Mouse (Mus musculus) limb, embryonic 11.5 days (tissue): ENCODE measurements around the gene Lrba. TPM values are rescaled to one million over a fixed set of nuclear protein-coding genes. Genes with fewer than 3 reads are reported as not detected.
A peak's percentile ranks its signal among the peaks of the same experiment; 100 is the strongest.

ENCODE experiments used
- ATAC-seq: fragments of 200-750 bp; cut with Nextera tagmentation; 2 replicates; pipeline ENCODE4 v1.8.0; 2017; ENCODE audit warnings: low read depth; ENCODE audit not compliant: insufficient number of reproducible peaks, low FRiP score, low TSS enrichment
- DNase-seq: peaks from one replicate; pipeline ENCODE4 v3.0.0-alpha.2; 2015; ENCODE audit warnings: low spot score
- H3K27ac ChIP-seq: fragments of 300-500 bp; sonication (generic); replicated peaks from 2 replicates; pipeline ENCODE4 v1.5.1; 2014; ENCODE audit warnings: low read depth, mild to moderate bottlenecking, low read length
- H3K27me3 ChIP-seq: fragments of 300-500 bp; sonication (generic); 2 replicates; pipeline ENCODE4 v1.6.1; 2014; ENCODE audit warnings: mild to moderate bottlenecking, low read length, mixed read lengths; ENCODE audit not compliant: control insufficient read depth, insufficient read depth
- H3K36me3 ChIP-seq: fragments of 300-500 bp; sonication (generic); 2 replicates; pipeline ENCODE4 v1.6.1; 2014; ENCODE audit warnings: mild to moderate bottlenecking, low read length, moderate library complexity, mixed read lengths; ENCODE audit not compliant: control insufficient read depth, insufficient read depth
- H3K4me1 ChIP-seq: fragments of 300-500 bp; sonication (generic); 2 replicates; pipeline ENCODE4 v1.6.1; 2014; ENCODE audit warnings: low read length, mixed read lengths; ENCODE audit not compliant: control insufficient read depth, insufficient read depth
- H3K4me2 ChIP-seq: fragments of 300-500 bp; sonication (generic); 2 replicates; pipeline ENCODE4 v1.6.1; 2014; ENCODE audit warnings: low read depth, mild to moderate bottlenecking, moderate library complexity; ENCODE audit not compliant: severe bottlenecking
- H3K4me3 ChIP-seq: fragments of 300-500 bp; sonication (generic); 2 replicates; pipeline ENCODE4 v1.5.1; 2014; ENCODE audit warnings: low read depth, low read length
- H3K9ac ChIP-seq: fragments of 300-500 bp; sonication (generic); 2 replicates; pipeline ENCODE4 v1.6.1; 2014; ENCODE audit warnings: mild to moderate bottlenecking, low read length
- H3K9me3 ChIP-seq: fragments of 300-500 bp; sonication (generic); 2 replicates; pipeline ENCODE4 v1.6.1; 2016; ENCODE audit warnings: low read length; ENCODE audit not compliant: control insufficient read depth
- WGBS: fragments of 180-500 bp; shearing (Covaris S2); extraction: QIAGEN DNeasy Blood & Tissue Kit; methylation state at CpG from one replicate; pipeline ENCODE4 v1.1.7; 2014; 5-methylcytosine and 5-hydroxymethylcytosine counted together
- polyA plus RNA-seq: library from polyadenylated mRNA; unstranded; fragments of >200 nt; fragmentation: Nextera tagmentation; extraction: Ambion mirVana; gene quantifications from 2 replicates; pipeline ENCODE4 v1.2.1, GENCODE M21; 2014

Lrba gene
- polyA plus RNA-seq, 1 experiment from 2014 or later: 11.9 TPM

- ATAC-seq: peak; percentile 13; the same call in 1 of the 2 replicates
- H3K9ac ChIP-seq: no peak overlapping the region
Measured at GRCm38 (mm10) chr3:86539555-86540168, 315.2 kb downstream of the Lrba start.

GRCm38 (mm10) chr3:86541074-86541614 lies 316.7 kb downstream of the Lrba start:
- H3K9ac ChIP-seq: no peak overlapping the region
- H3K27me3 ChIP-seq: no peaks in the 10 kb centered on the region
- DNase-seq (no peak), ATAC-seq (no peak)
- peaks cover 23% of the 10 kb centered on the region for H3K4me1 ChIP-seq
- 70% methylated on average over 4 of the region's 4 CpGs for WGBS
- peak overlapping the region; percentile 42; the same call in 1 of the 2 replicates for H3K27ac ChIP-seq
- peak overlapping the region; percentile 22; the same call in 1 of the 2 replicates for H3K4me2 ChIP-seq
- no peak overlapping the region for H3K4me3 ChIP-seq
- no peaks in the 10 kb centered on the region for H3K9me3 ChIP-seq
- no peaks in the 10 kb centered on the region for H3K36me3 ChIP-seq

More at GRCm38 (mm10) chr3:86539555-86540168, 315.2 kb downstream of the Lrba start:
- Histone ChIP-seq H3K4me3 (no peak overlapping the region), H3K9me3 (no peaks in the 10 kb centered on the region), H3K4me2 (peak overlapping the region; percentile 25; the same call in 1 of the 2 replicates), H3K36me3 (no peaks in the 10 kb centered on the region), H3K27ac (peak overlapping the region; percentile 85), H3K27me3 (no peaks in the 10 kb centered on the region), H3K4me1 (peaks cover 23% of the 10 kb centered on the region)
- DNase-seq: peak; percentile 59
- 37% methylated on average over 11 of the region's 11 CpGs for WGBS

GRCm38 (mm10) chr3:86541863-86542397 lies 317.4 kb downstream of the Lrba start:
- ATAC-seq (no peak), DNase-seq (peak; percentile 25)
- no peaks in the 10 kb centered on the region; the same call in 1 of the 2 replicates for H3K36me3 ChIP-seq
- no peak overlapping the region for H3K9ac ChIP-seq
- H3K4me2 ChIP-seq: peak overlapping the region; percentile 46; the same call in 1 of the 2 replicates
- peak overlapping the region; percentile 3; the same call in 1 of the 2 replicates for H3K4me3 ChIP-seq
- H3K9me3 ChIP-seq: no peaks in the 10 kb centered on the region
- no peaks in the 10 kb centered on the region for H3K27me3 ChIP-seq
- H3K27ac ChIP-seq: peak overlapping the region; percentile 62; the same call in 1 of the 2 replicates
- H3K4me1 ChIP-seq: peaks cover 23% of the 10 kb centered on the region
- 48% methylated on average over 1 of the region's 1 CpGs for WGBS

GRCm38 (mm10) chr3:86544785-86545184 lies 320.3 kb downstream of the Lrba start:
- Histone ChIP-seq H3K36me3 (no peaks in the 10 kb centered on the region; the same call in 1 of the 2 replicates), H3K4me2 (peak overlapping the region; percentile 32), H3K4me1 (peaks cover 14% of the 10 kb centered on the region), H3K4me3 (peak overlapping the region; percentile 46), H3K9ac (peak overlapping the region; percentile 84), H3K9me3 (no peaks in the 10 kb centered on the region), H3K27ac (peak overlapping the region; percentile 90; the same call in 1 of the 2 replicates), H3K27me3 (no peaks in the 10 kb centered on the region)
- DNase-seq (peak; percentile 73), ATAC-seq (no peak)
- WGBS: 5% methylated on average over 3 of the region's 3 CpGs

GRCm38 (mm10) chr3:86545945-86546344 lies 321.5 kb downstream of the Lrba start:
- Histone ChIP-seq H3K9me3 (no peaks in the 10 kb centered on the region), H3K27ac (peak overlapping the region; percentile 100), H3K4me3 (peak overlapping the region; percentile 77), H3K4me2 (peak overlapping the region; percentile 59; the same call in 1 of the 2 replicates), H3K36me3 (no peaks in the 10 kb centered on the region; the same call in 1 of the 2 replicates), H3K4me1 (peaks cover 11% of the 10 kb centered on the region), H3K27me3 (no peaks in the 10 kb centered on the region), H3K9ac (peak overlapping the region; percentile 100)
- WGBS: 9% methylated on average over 5 of the region's 5 CpGs
- peak; percentile 50 for DNase-seq
- no peak for ATAC-seq

- no peaks in the 10 kb centered on the region for H3K27me3 ChIP-seq
- H3K4me1 ChIP-seq: peaks cover 12% of the 10 kb centered on the region
- DNase-seq (peak; percentile 77), ATAC-seq (no peak)
- H3K9me3 ChIP-seq: no peaks in the 10 kb centered on the region
- WGBS: under 1% methylated on average over 43 of the region's 45 CpGs
- peak overlapping the region; percentile 59 for H3K4me2 ChIP-seq
- H3K4me3 ChIP-seq: peak overlapping the region; percentile 77
- peak overlapping the region; percentile 100 for H3K9ac ChIP-seq
- no peaks in the 10 kb centered on the region; the same call in 1 of the 2 replicates for H3K36me3 ChIP-seq
- H3K27ac ChIP-seq: peak overlapping the region; percentile 100
Measured at GRCm38 (mm10) chr3:86546471-86547250, 322.2 kb downstream of the Lrba start.

- Histone ChIP-seq H3K27me3 (no peaks in the 10 kb centered on the region), H3K9me3 (no peaks in the 10 kb centered on the region), H3K4me3 (peak overlapping the region; percentile 77), H3K4me2 (peak overlapping the region; percentile 59), H3K4me1 (peaks cover 8% of the 10 kb centered on the region; the same call in 1 of the 2 replicates), H3K9ac (peak overlapping the region; percentile 100), H3K27ac (peak overlapping the region; percentile 100), H3K36me3 (no peaks in the 10 kb centered on the region; the same call in 1 of the 2 replicates)
- ATAC-seq (no peak), DNase-seq (peak; percentile 76)
- WGBS: under 1% methylated on average over 42 of the region's 42 CpGs
Measured at GRCm38 (mm10) chr3:86547251-86547791, 322.8 kb downstream of the Lrba start.
